ENCODE assay signal across 9 mouse cellular contexts in the genomic region with DNA sequence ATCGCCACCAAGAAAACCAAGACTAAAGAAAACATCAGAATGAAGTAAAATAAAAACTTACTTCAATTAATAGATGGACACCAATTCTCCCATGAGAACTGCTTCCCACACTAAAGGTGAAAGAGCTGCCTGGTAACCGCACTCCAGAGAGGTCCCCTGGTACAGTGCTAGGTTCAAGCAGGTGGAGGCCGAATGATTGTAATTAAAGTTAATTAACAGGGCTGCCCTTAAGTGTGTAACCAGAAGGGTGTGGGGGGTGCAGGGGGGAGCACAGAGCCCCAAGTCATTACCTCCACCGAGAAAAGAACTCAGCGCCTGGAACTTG. TPM values are rescaled to one million over a fixed set of nuclear protein-coding genes. Genes with fewer than 3 reads are reported as not detected.
DNase-seq lines count a peak whose midpoint lies in the region; ATAC-seq and TF ChIP-seq lines count a peak whose summit lies in the region.
"Had no signal": no experiment of that assay in that cellular context is flagged by ENCODE, and none has a peak within 500 bp of the region (broad histone marks: within the 10 kb centered on the region; RNA-seq: fewer than 3 reads in every experiment).

No protein-coding gene starts in this region.

- 0 out of 2 replicates have a peak, but pooled peaks have one; percentile 4 for ATAC-seq in lung, embryonic 14.5 days (ENCODE audit: insufficient read depth)
- ATAC-seq in forebrain, embryonic 12.5 days (ENCODE audit: low FRiP score): peak; percentile 65
- peak; percentile 15; the same call in 1 of the 2 replicates for ATAC-seq in limb, embryonic 13.5 days (ENCODE audit: low FRiP score, low read depth)
- peak; percentile 16; the same call in 1 of the 2 replicates for ATAC-seq in neutrophil, adult 5-6 weeks (ENCODE audit: extremely low read depth, insufficient number of reproducible peaks, low FRiP score, poor library complexity, severe bottlenecking)

- peak overlapping the region; percentile 58 for H3K4me3 ChIP-seq in lung, embryonic 14.5 days (ENCODE audit: low read depth, low read length)
- peak overlapping the region; percentile 70 for H3K4me3 ChIP-seq in forebrain, embryonic 12.5 days (replicated peaks)
- peak overlapping the region; percentile 63 for H3K4me3 ChIP-seq in limb, embryonic 13.5 days

- peak overlapping the region; percentile 60 for H3K9ac ChIP-seq in lung, embryonic 14.5 days
- peak overlapping the region; percentile 70 for H3K9ac ChIP-seq in forebrain, embryonic 12.5 days
- H3K9ac ChIP-seq in limb, embryonic 13.5 days: peak overlapping the region; percentile 71

- H3K4me1 ChIP-seq in lung, embryonic 14.5 days (ENCODE audit: insufficient read depth): peaks cover 10% of the 10 kb centered on the region; the same call in 1 of the 2 replicates
- H3K4me1 ChIP-seq in forebrain, embryonic 12.5 days: peaks cover 3% of the 10 kb centered on the region; the same call in 1 of the 2 replicates
- no peaks in the 10 kb centered on the region for H3K4me1 ChIP-seq in limb, embryonic 13.5 days

- no peak for DNase-seq in lung, embryonic 14.5 days
- DNase-seq in lung, postnatal 25 days (ENCODE audit: low spot score): no peak
- no peak for DNase-seq in left cerebral cortex, adult 9 months (ENCODE audit: low spot score in 2 of 2)
- no peak for DNase-seq in thymus, postnatal 0 days (ENCODE audit: low spot score)
- DNase-seq in gastrocnemius, adult 18-20 months (ENCODE audit: low spot score): no peak

- H3K9me3 ChIP-seq in lung, embryonic 14.5 days (ENCODE audit: low read depth, low read length): no peaks in the 10 kb centered on the region
- H3K9me3 ChIP-seq in forebrain, embryonic 12.5 days: no peaks in the 10 kb centered on the region
- H3K9me3 ChIP-seq in limb, embryonic 13.5 days: no peaks in the 10 kb centered on the region

- H3K4me2 ChIP-seq in lung, embryonic 14.5 days: peak overlapping the region; percentile 77
- H3K4me2 ChIP-seq in forebrain, embryonic 12.5 days: peak overlapping the region; percentile 79
- H3K4me2 ChIP-seq in limb, embryonic 13.5 days (replicated peaks): peak overlapping the region; percentile 86

- TF ChIP-seq CTCF in lung, embryonic 14.5 days (IDR thresholded peaks at IDR 0.05; ENCODE audit: low read depth): no peak

- WGBS in lung, embryonic 14.5 days: 20% methylated on average over 5 of the region's 5 CpGs
- 18% methylated on average over 5 of the region's 5 CpGs for WGBS in forebrain, embryonic 12.5 days
- WGBS in limb, embryonic 13.5 days: 11% methylated on average over 5 of the region's 5 CpGs

- H3K27me3 ChIP-seq in lung, embryonic 14.5 days (ENCODE audit: insufficient read depth, low read length): peaks cover 3% of the 10 kb centered on the region; the same call in 1 of the 2 replicates
- peaks cover 3% of the 10 kb centered on the region; the same call in 1 of the 2 replicates for H3K27me3 ChIP-seq in forebrain, embryonic 12.5 days
- H3K27me3 ChIP-seq in limb, embryonic 13.5 days: peaks cover 19% of the 10 kb centered on the region

- H3K36me3 ChIP-seq in lung, embryonic 14.5 days (ENCODE audit: insufficient read depth): no peaks in the 10 kb centered on the region
- H3K36me3 ChIP-seq in forebrain, embryonic 12.5 days (replicated peaks): no peaks in the 10 kb centered on the region
- H3K36me3 ChIP-seq in limb, embryonic 13.5 days: no peaks in the 10 kb centered on the region

- no peak overlapping the region for H3K27ac ChIP-seq in lung, embryonic 14.5 days (ENCODE audit: low read depth)
- H3K27ac ChIP-seq in forebrain, embryonic 12.5 days: no peak overlapping the region
- H3K27ac ChIP-seq in limb, embryonic 13.5 days: no peak overlapping the region

RNA-seq across cellular contexts. Expression of a gene that starts 0.5 kb away (rescaled TPM):
- 6.6 and 7.0 TPM in 2 replicates for polyA plus RNA-seq in lung, embryonic 14.5 days (2014; fragmentation: Nextera tagmentation; extraction: Ambion mirVana)
- 0.94 and 2.1 TPM in 2 replicates for polyA plus RNA-seq in forebrain, embryonic 12.5 days (2016; fragmentation: Nextera tagmentation; extraction: Ambion mirVana)
- 2.2 and 4.0 TPM in 2 replicates for polyA plus RNA-seq in limb, embryonic 13.5 days (2015; fragmentation: Nextera tagmentation; extraction: Ambion mirVana)
- total RNA-seq in neutrophil, adult 5-6 weeks (2017): 59.8 and 69.9 TPM in 2 replicates
- 40.4 and 45.0 TPM in 2 replicates for polyA plus RNA-seq in thymus, postnatal 0 days (2015; fragmentation: Nextera tagmentation; extraction: Ambion mirVana)
- total RNA-seq in gastrocnemius, adult 18-20 months (2021): 1 to 10 TPM; 1.9 to 2.2 TPM

RNA-seq across cellular contexts. Expression of a gene that starts 48.2 kb away (rescaled TPM):
- not detected in 2 replicates for polyA plus RNA-seq in lung, embryonic 14.5 days (2014; fragmentation: Nextera tagmentation; extraction: Ambion mirVana)
- not detected in 2 replicates for polyA plus RNA-seq in forebrain, embryonic 12.5 days (2016; fragmentation: Nextera tagmentation; extraction: Ambion mirVana)
- polyA plus RNA-seq in limb, embryonic 13.5 days (2015; fragmentation: Nextera tagmentation; extraction: Ambion mirVana): not detected in 2 replicates
- not detected in 2 replicates for total RNA-seq in neutrophil, adult 5-6 weeks (2017)
- polyA plus RNA-seq in thymus, postnatal 0 days (2015; fragmentation: Nextera tagmentation; extraction: Ambion mirVana): not detected in 2 replicates
- not detected for total RNA-seq in gastrocnemius, adult 18-20 months (2021)
- polyA plus RNA-seq: brain, embryonic 14.5 days had no signal

Comparison
In these comparisons a context has a peak if more than half of its experiments do, and no peak if none do; other contexts are left out.
1. ATAC-seq: peak in every context shown above with its lines; median percentile 65 in forebrain, embryonic 12.5 days; 16 in neutrophil, adult 5-6 weeks; 15 in limb, embryonic 13.5 days; 4 in lung, embryonic 14.5 days.